Mouse (Mus musculus) CH12.LX (cell line): ENCODE data around the gene Med19. TPM values are rescaled to one million over a fixed set of nuclear protein-coding genes. Genes with fewer than 3 reads are reported as not detected.
A peak's percentile ranks its signal among the peaks of the same experiment; 100 is the strongest.

Source experiments
- DNase-seq: peaks from one replicate; pipeline ENCODE4 v3.0.0-alpha.2; 2013; ENCODE audit errors: extremely low read depth
- H3K27ac ChIP-seq: 2 replicates; pipeline ENCODE4 v1.5.1; 2012; ENCODE audit warnings: low read depth, mild to moderate bottlenecking, control low read depth, moderate library complexity; ENCODE audit not compliant: insufficient read depth
- H3K27me3 ChIP-seq: replicated peaks from 2 replicates; pipeline ENCODE3; 2012; ENCODE audit warnings: inconsistent platforms
- H3K36me3 ChIP-seq, 2 experiments: replicated peaks in 1 of 2; 2 replicates each; pipeline versions ENCODE3 to v1.6.1; 2012; ENCODE audit warnings: inconsistent platforms in 1 of 2, low read length in 1 of 2, mild to moderate bottlenecking in 1 of 2, mixed read lengths in 1 of 2, moderate library complexity in 1 of 2; ENCODE audit not compliant: control insufficient read depth in 1 of 2, insufficient read depth in 1 of 2
- H3K4me1 ChIP-seq, 2 experiments: 2 replicates each; pipeline ENCODE4 v1.6.1; 2012; ENCODE audit warnings: inconsistent platforms in 1 of 2, moderate library complexity in 1 of 2; ENCODE audit not compliant: insufficient read depth in 2 of 2, control insufficient read depth in 1 of 2
- H3K4me2 ChIP-seq: 2 replicates; pipeline ENCODE4 v1.6.1; 2012; ENCODE audit warnings: low read depth, mild to moderate bottlenecking, control low read depth; ENCODE audit not compliant: poor library complexity, insufficient read depth, severe bottlenecking
- H3K4me3 ChIP-seq, 3 experiments: fragments of 150-350 bp in 1 of 3; sonication (generic) in 1 of 3; replicated peaks in 1 of 3; 2 replicates each; pipeline versions ENCODE3 to v1.5.1; 2011 to 2012; ENCODE audit warnings: low read depth in 2 of 3, low read length in 2 of 3, mild to moderate bottlenecking in 2 of 3, moderate library complexity in 2 of 3, control low read depth in 1 of 3, improper control_type of control experiment in 1 of 3, inconsistent platforms in 1 of 3, mixed read lengths in 1 of 3; ENCODE audit not compliant: poor library complexity in 1 of 3
- H3K79me2 ChIP-seq: replicated peaks from 2 replicates; pipeline ENCODE4 v1.6.1; 2012; ENCODE audit warnings: mild to moderate bottlenecking, moderate library complexity; ENCODE audit not compliant: control insufficient read depth, poor library complexity, insufficient read depth, severe bottlenecking; ENCODE audit errors: extremely low read depth
- H3K9ac ChIP-seq: 2 replicates; pipeline ENCODE4 v1.6.1; 2012; ENCODE audit warnings: low read depth, mild to moderate bottlenecking, control low read depth, moderate library complexity; ENCODE audit not compliant: insufficient read depth
- H3K9me3 ChIP-seq: replicated peaks from 2 replicates; pipeline ENCODE3; 2012; ENCODE audit warnings: low read length, inconsistent platforms, mixed read lengths
- BHLHE40 ChIP-seq: IDR thresholded peaks from 2 replicates; pipeline ENCODE4 v1.6.1; 2011; ENCODE audit warnings: mild to moderate bottlenecking, low read depth, low read length, improper control_type of control experiment
- CHD1 ChIP-seq: IDR thresholded peaks from 2 replicates; pipeline ENCODE4 v1.6.1; 2012; ENCODE audit warnings: low read depth, low read length, improper control_type of control experiment, inconsistent platforms
- CHD2 ChIP-seq: IDR thresholded peaks from 2 replicates; pipeline ENCODE4 v1.6.1; 2011; ENCODE audit warnings: low read length, improper control_type of control experiment
- E2F4 ChIP-seq: IDR thresholded peaks from 2 replicates; pipeline ENCODE4 v1.6.1; 2011; ENCODE audit warnings: low read depth, low read length, improper control_type of control experiment; ENCODE audit not compliant: insufficient replicate concordance
- ELF1 ChIP-seq: IDR thresholded peaks from 2 replicates; pipeline ENCODE4 v1.6.1; 2014; ENCODE audit warnings: low read depth, mild to moderate bottlenecking, inconsistent platforms, low read length, improper control_type of control experiment
- ETS1 ChIP-seq: conservative IDR thresholded peaks from 2 replicates; pipeline ENCODE4 v1.6.1; 2012; ENCODE audit warnings: low read depth, mild to moderate bottlenecking, inconsistent platforms, low read length, improper control_type of control experiment, moderate library complexity
- GABPA ChIP-seq: IDR thresholded peaks from 2 replicates; pipeline ENCODE4 v1.6.1; 2012; ENCODE audit warnings: low read depth, low read length, improper control_type of control experiment, inconsistent platforms; ENCODE audit not compliant: insufficient replicate concordance
- IRF4 ChIP-seq: IDR thresholded peaks from 2 replicates; pipeline ENCODE4 v1.6.1; 2014; ENCODE audit warnings: low read depth, mild to moderate bottlenecking, inconsistent platforms, low read length, improper control_type of control experiment
- JUN ChIP-seq: IDR thresholded peaks from 2 replicates; pipeline ENCODE4 v1.6.1; 2011; ENCODE audit warnings: low read depth, mild to moderate bottlenecking, low read length, improper control_type of control experiment, moderate library complexity; ENCODE audit not compliant: insufficient read depth
- JUND ChIP-seq: conservative IDR thresholded peaks from 2 replicates; pipeline ENCODE4 v1.6.1; 2011; ENCODE audit warnings: low read depth, low read length, improper control_type of control experiment
- KAT2A ChIP-seq: IDR thresholded peaks from 2 replicates; pipeline ENCODE4 v1.6.1; 2012; ENCODE audit warnings: low read length, improper control_type of control experiment, inconsistent platforms; ENCODE audit not compliant: insufficient replicate concordance
- MAFK ChIP-seq: IDR thresholded peaks from 2 replicates; pipeline ENCODE4 v1.6.1; 2011; ENCODE audit warnings: low read length, improper control_type of control experiment; ENCODE audit not compliant: insufficient replicate concordance
- MAX ChIP-seq: IDR thresholded peaks from 2 replicates; pipeline ENCODE4 v1.6.1; 2011; ENCODE audit warnings: low read length, improper control_type of control experiment
- MAZ ChIP-seq: IDR thresholded peaks from 2 replicates; pipeline ENCODE4 v1.6.1; 2012; ENCODE audit warnings: low read depth, mild to moderate bottlenecking, inconsistent platforms, low read length, improper control_type of control experiment, moderate library complexity
- MEF2A ChIP-seq: IDR thresholded peaks from 2 replicates; pipeline ENCODE4 v1.6.1; 2014; ENCODE audit warnings: low read depth, mild to moderate bottlenecking, inconsistent platforms, low read length, improper control_type of control experiment, borderline replicate concordance
- MYC ChIP-seq: IDR thresholded peaks from 2 replicates; pipeline ENCODE4 v1.6.1; 2011; ENCODE audit warnings: low read depth, mild to moderate bottlenecking, improper control_type of control experiment, low read length
- NRF1 ChIP-seq: IDR thresholded peaks from 2 replicates; pipeline ENCODE4 v1.6.1; 2014; ENCODE audit warnings: low read depth, mild to moderate bottlenecking, inconsistent platforms, low read length, improper control_type of control experiment, moderate library complexity
- POLR2A ChIP-seq: IDR thresholded peaks from 2 replicates; pipeline ENCODE4 v1.6.1; 2011; ENCODE audit warnings: low read depth, mild to moderate bottlenecking, improper control_type of control experiment, low read length
- POLR2AphosphoS2 ChIP-seq: IDR thresholded peaks from 2 replicates; pipeline ENCODE4 v1.6.1; 2011; ENCODE audit warnings: low read depth, low read length, improper control_type of control experiment
- RAD21 ChIP-seq: IDR thresholded peaks from 2 replicates; pipeline ENCODE4 v1.6.1; 2011; ENCODE audit warnings: low read depth, mild to moderate bottlenecking, low read length, improper control_type of control experiment, moderate library complexity
- RCOR1 ChIP-seq: conservative IDR thresholded peaks from 2 replicates; pipeline ENCODE4 v1.6.1; 2012; ENCODE audit warnings: low read depth, mild to moderate bottlenecking, inconsistent platforms, low read length, improper control_type of control experiment
- SIN3A ChIP-seq: IDR thresholded peaks from 2 replicates; pipeline ENCODE4 v1.6.1; 2012; ENCODE audit warnings: low read length, improper control_type of control experiment, inconsistent platforms
- TBP ChIP-seq: conservative IDR thresholded peaks from 2 replicates; pipeline ENCODE4 v1.6.1; 2011; ENCODE audit warnings: low read depth, low read length, improper control_type of control experiment
- TCF12 ChIP-seq: IDR thresholded peaks from 2 replicates; pipeline ENCODE4 v1.6.1; 2014; ENCODE audit warnings: low read depth, mild to moderate bottlenecking, inconsistent platforms, low read length, improper control_type of control experiment
- UBTF ChIP-seq: IDR thresholded peaks from 2 replicates; pipeline ENCODE4 v1.6.1; 2012; ENCODE audit warnings: low read depth, mild to moderate bottlenecking, inconsistent platforms, low read length, improper control_type of control experiment, moderate library complexity
- USF2 ChIP-seq: conservative IDR thresholded peaks from 2 replicates; pipeline ENCODE4 v1.6.1; 2011; ENCODE audit warnings: low read depth, low read length, improper control_type of control experiment
- ZC3H11A ChIP-seq: IDR thresholded peaks from 2 replicates; pipeline ENCODE4 v1.6.1; 2012; ENCODE audit warnings: low read depth, mild to moderate bottlenecking, inconsistent platforms, low read length, improper control_type of control experiment
- ZMIZ1 ChIP-seq: IDR thresholded peaks from 2 replicates; pipeline ENCODE4 v1.6.1; 2012; ENCODE audit warnings: low read depth, mild to moderate bottlenecking, inconsistent platforms, low read length, improper control_type of control experiment
- ZNF384 ChIP-seq: IDR thresholded peaks from 2 replicates; pipeline ENCODE4 v1.6.1; 2012; ENCODE audit warnings: low read depth, low read length, improper control_type of control experiment, inconsistent platforms
- dilution Hi-C: fragments of 300-500 bp; cut with MboI; formaldehyde crosslinking; loops from 2 replicates; pipeline ENCODE4 v1.14.3; 2020; ENCODE audit warnings: low sequenced_read_pairs; ENCODE audit not compliant: extremely low pct_unique_long_range_greater_than_20kb, extremely low pct_ligation_motif_present
- in situ Hi-C: fragments of 300-500 bp; cut with MboI; formaldehyde crosslinking; loops from 3 replicates; pipeline ENCODE4 v1.14.3; 2019; ENCODE audit warnings: low sequenced_read_pairs, low pct_ligation_motif_present, low pct_unique_long_range_greater_than_20kb, mixed read lengths
- polyA plus RNA-seq: library from polyadenylated mRNA; unstranded; fragments of >175 nt; gene quantifications from 2 replicates; pipeline ENCODE4 v1.2.1, GENCODE M21; 2012; ENCODE audit warnings: low read depth; ENCODE audit not compliant: insufficient read length
- total RNA-seq, 2 experiments: library from RNA; depleted of rRNA; stranded (reverse); fragments of 300-350 nt in 1 of 2; fragments of >200 nt in 1 of 2; gene quantifications; 2 replicates each; pipeline ENCODE4 v1.2.3; 2012 to 2014

Med19 gene
- total and polyA plus RNA-seq, 3 experiments = 10.7 to 25.9 (median 23.1) TPM

DNA sequence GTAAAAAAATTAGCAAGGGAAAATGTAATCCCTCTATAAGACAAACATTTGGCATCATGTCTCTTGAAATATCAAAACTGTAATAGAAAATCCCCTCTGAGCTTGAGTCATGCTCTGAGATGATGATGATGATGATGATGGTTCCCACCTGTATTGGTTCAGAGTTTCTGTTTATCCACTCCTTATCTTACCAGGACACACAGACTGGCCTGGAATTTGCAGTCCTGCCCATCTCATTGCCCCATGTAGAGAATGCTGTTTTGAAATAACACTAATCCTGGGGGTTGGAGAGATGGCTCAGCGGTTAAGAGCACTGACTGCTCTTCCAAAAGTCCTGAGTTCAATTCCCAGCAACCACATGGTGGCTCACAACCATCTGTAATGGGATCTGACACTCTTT, 54.2 kb downstream of the Med19 start:
- no peak overlapping the region for H3K4me2 ChIP-seq
- no peaks in the 10 kb centered on the region for H3K9me3 ChIP-seq
- dilution Hi-C loops = no loop called here
- H3K4me1 ChIP-seq = peaks cover 0 to 3% of the 10 kb centered on the region in 2 experiments; a peak in 1 of 4 replicates
- peaks cover 14% of the 10 kb centered on the region for H3K27me3 ChIP-seq
- in situ Hi-C loops = no loop called here
- H3K79me2 ChIP-seq = no peaks in the 10 kb centered on the region
- TF ChIP-seq NRF1 (no peak), POLR2AphosphoS2 (no peak), ZC3H11A (no peak), ETS1 (no peak), MYC (no peak), JUN (no peak), KAT2A (no peak), RCOR1 (no peak), POLR2A (no peak), ELF1 (no peak), IRF4 (no peak), UBTF (no peak), TCF12 (no peak), SIN3A (no peak), RAD21 (no peak), JUND (no peak), ZMIZ1 (no peak), CHD2 (no peak)
- DNase-seq = no peak
- no peaks in the 10 kb centered on the region for H3K36me3 ChIP-seq
- H3K9ac ChIP-seq = no peak overlapping the region
- H3K4me3 ChIP-seq = no peak overlapping the region
- H3K27ac ChIP-seq = no peak overlapping the region

DNA sequence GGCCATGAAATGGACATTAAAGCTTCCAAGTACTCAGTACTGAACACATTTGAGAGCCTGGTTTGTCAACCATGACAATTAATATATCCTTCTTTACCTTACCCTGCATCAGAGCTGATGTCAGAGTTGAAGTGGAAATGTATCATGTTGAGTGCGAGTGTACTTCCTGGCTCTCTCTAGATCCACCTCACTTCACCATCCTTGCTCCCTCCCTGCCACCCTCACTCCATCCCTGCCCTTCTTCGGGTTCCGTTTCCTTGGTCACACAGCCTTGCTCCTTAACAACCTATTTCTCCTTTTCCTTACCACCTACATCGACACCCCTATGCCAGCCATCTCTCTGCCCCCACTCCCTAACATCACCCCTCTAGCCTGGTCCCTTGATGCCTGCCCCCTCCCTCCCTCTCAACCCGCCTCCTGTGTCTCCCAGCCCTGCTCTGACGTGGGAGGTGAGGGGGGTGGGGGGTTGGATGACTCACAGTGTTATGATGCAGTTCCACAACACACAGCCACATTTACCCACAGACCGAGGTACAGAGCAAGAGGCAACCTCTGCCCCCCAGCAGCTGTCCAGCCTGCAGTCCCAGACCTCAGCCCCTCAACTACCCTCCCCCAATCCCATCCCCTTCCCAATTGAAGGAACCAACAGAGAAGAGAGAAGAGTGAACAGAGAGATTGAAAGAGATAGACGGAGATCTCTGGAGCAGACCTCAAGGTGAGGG, 55.5 kb downstream of the Med19 start, which contains the start of gene Ypel4:
TSS of gene Ypel4 (plus strand) at position 480 of the 722 bp plus-strand sequence.
- Histone ChIP-seq H3K79me2 (no peaks in the 10 kb centered on the region), H3K27ac (no peak within 1 kb of the TSS), H3K4me3 (peak within 1 kb of the TSS in 2 of 3 experiments; percentile 59 to 73), H3K4me1 (peaks cover 0 to 3% of the 10 kb centered on the region in 2 experiments; a peak in 1 of 4 replicates), H3K27me3 (peaks cover 18% of the 10 kb centered on the region), H3K4me2 (peak within 1 kb of the TSS; percentile 85), H3K9me3 (no peaks in the 10 kb centered on the region), H3K9ac (peak within 1 kb of the TSS; percentile 47), H3K36me3 (no peaks in the 10 kb centered on the region)
- DNase-seq = no peak
- in situ Hi-C loops (no loop called here), dilution Hi-C loops (no loop called here)
- TF ChIP-seq BHLHE40 = no peak
- TF ChIP-seq RCOR1 = no peak
- no peak for TF ChIP-seq NRF1
- no peak for TF ChIP-seq POLR2A
- no peak for TF ChIP-seq TBP
- TF ChIP-seq USF2 = no peak
- TF ChIP-seq CHD1 = no peak
- TF ChIP-seq ZNF384 = no peak
- TF ChIP-seq E2F4 = no peak
- no peak for TF ChIP-seq SIN3A
- no peak for TF ChIP-seq MYC
- TF ChIP-seq IRF4 = no peak
- no peak for TF ChIP-seq GABPA
- no peak for TF ChIP-seq ZC3H11A
- TF ChIP-seq KAT2A = no peak
- no peak for TF ChIP-seq UBTF
- peak; percentile 76; the same call in 1 of the 2 replicates for TF ChIP-seq MAZ
- no peak for TF ChIP-seq ZMIZ1
- TF ChIP-seq MAX = no peak
- no peak for TF ChIP-seq MAFK
- TF ChIP-seq MEF2A = no peak
- TF ChIP-seq TCF12 = no peak; the same call in 1 of the 2 replicates
- TF ChIP-seq ETS1 = peak; percentile 40; the same call in 1 of the 2 replicates
